Mouse (Mus musculus) spleen, postnatal 4 days (tissue): ENCODE data around the gene Vmn2r42.
"Not testable (repeated sequence)": the region's sequence is repeated elsewhere in the genome, so short reads cannot be mapped to it uniquely, and the experiment has no call there.

ENCODE experiments used
- DNase-seq, 2 experiments: peaks; one replicate each; pipeline ENCODE4 v3.0.0; 2022; ENCODE audit warnings: low spot score in 2 of 2

Vmn2r42 gene

GRCm38 (mm10) chr7:8200220-8200619, at the start of gene Vmn2r42:
TSS of gene Vmn2r42 (minus strand) at chr7:8200320.
- not testable (repeated sequence) for DNase-seq

GRCm38 (mm10) chr7:8161554-8161953, 38.6 kb downstream of the Vmn2r42 start, which contains the start of gene Vmn2r41:
TSS of gene Vmn2r41 (minus strand) at chr7:8161654.
- DNase-seq = not testable (repeated sequence)
